ENCODE assay signal across 22 mouse cellular contexts in genomic region chr3:69178365-69179004, GRCm38 (mm10). TPM values are rescaled to one million over a fixed set of nuclear protein-coding genes. Genes with fewer than 3 reads are reported as not detected.
DNase-seq lines count a peak whose midpoint lies in the region; ATAC-seq lines count a peak whose summit lies in the region.
"Had no signal": no experiment of that assay in that cellular context is flagged by ENCODE, and none has a peak within 500 bp of the region (broad histone marks: within the 10 kb centered on the region; RNA-seq: fewer than 3 reads in every experiment).

No protein-coding gene starts in this region.

- H3K9me3 ChIP-seq in hindbrain, embryonic 13.5 days = no peaks in the 10 kb centered on the region
- no peaks in the 10 kb centered on the region for H3K9me3 ChIP-seq in hindbrain, embryonic 10.5 days
- no peaks in the 10 kb centered on the region for H3K9me3 ChIP-seq in forebrain, embryonic 13.5 days (replicated peaks)
- no peaks in the 10 kb centered on the region for H3K9me3 ChIP-seq in midbrain, embryonic 11.5 days (ENCODE audit: control insufficient read depth, low read length)
- H3K9me3 ChIP-seq: embryonic facial prominence, embryonic 15.5 days; limb, embryonic 13.5 days had no signal

- H3K9ac ChIP-seq in hindbrain, embryonic 13.5 days = no peak overlapping the region
- peak overlapping the region; percentile 34 for H3K9ac ChIP-seq in forebrain, embryonic 13.5 days
- H3K9ac ChIP-seq in midbrain, embryonic 11.5 days (ENCODE audit: low read length) = no peak overlapping the region
- H3K9ac ChIP-seq: embryonic facial prominence, embryonic 15.5 days; limb, embryonic 13.5 days; liver, postnatal 0 days had no signal

- 0 out of 2 replicates have a peak overlapping the region, but pooled peaks have one; percentile 1 for H3K4me2 ChIP-seq in hindbrain, embryonic 13.5 days
- peak overlapping the region; percentile 41 for H3K4me2 ChIP-seq in forebrain, embryonic 13.5 days
- no peak overlapping the region for H3K4me2 ChIP-seq in midbrain, embryonic 11.5 days
- H3K4me2 ChIP-seq: embryonic facial prominence, embryonic 15.5 days; limb, embryonic 13.5 days had no signal

- WGBS in hindbrain, embryonic 13.5 days = 42% methylated on average over 14 of the region's 14 CpGs
- 61% methylated on average over 14 of the region's 14 CpGs for WGBS in hindbrain, embryonic 10.5 days
- WGBS in forebrain, embryonic 13.5 days = 14% methylated on average over 14 of the region's 14 CpGs
- WGBS in midbrain, embryonic 11.5 days = 38% methylated on average over 14 of the region's 14 CpGs

- no peak overlapping the region for H3K4me3 ChIP-seq in hindbrain, embryonic 13.5 days
- no peak overlapping the region for H3K4me3 ChIP-seq in hindbrain, embryonic 10.5 days
- peak overlapping the region; percentile 7; the same call in 1 of the 2 replicates for H3K4me3 ChIP-seq in forebrain, embryonic 13.5 days
- no peak overlapping the region for H3K4me3 ChIP-seq in midbrain, embryonic 11.5 days (ENCODE audit: low read depth, low read length)
- H3K4me3 ChIP-seq: embryonic facial prominence, embryonic 15.5 days; heart, adult 2 months; left cerebral cortex, adult 2 months; limb, embryonic 13.5 days; myocyte had no signal

- peaks cover 7% of the 10 kb centered on the region; the same call in 1 of the 2 replicates for H3K4me1 ChIP-seq in hindbrain, embryonic 13.5 days (replicated peaks)
- H3K4me1 ChIP-seq in hindbrain, embryonic 10.5 days (replicated peaks) = peaks cover 9% of the 10 kb centered on the region
- H3K4me1 ChIP-seq in forebrain, embryonic 13.5 days = peaks cover 33% of the 10 kb centered on the region
- no peaks in the 10 kb centered on the region for H3K4me1 ChIP-seq in midbrain, embryonic 11.5 days (ENCODE audit: control insufficient read depth, insufficient read depth, low read length)
- H3K4me1 ChIP-seq: embryonic facial prominence, embryonic 15.5 days; limb, embryonic 13.5 days had no signal

- DNase-seq in hindbrain, embryonic 10.5 days (ENCODE audit: low spot score) = no peak
- no peak for DNase-seq in midbrain, embryonic 11.5 days (ENCODE audit: low spot score, missing footprints)
- peak; percentile 58 for DNase-seq in retina, embryonic 14.5 days (ENCODE audit: low spot score)
- DNase-seq in gastrocnemius, postnatal 25 days = no peak
- no peak for DNase-seq in adrenal gland, postnatal 4 days (ENCODE audit: low spot score in 2 of 2)
- no peak for DNase-seq in ovary, postnatal 36 days (ENCODE audit: low spot score)
- DNase-seq: cerebellum, postnatal 25 days; heart, adult 2 months; heart, postnatal 14 days; kidney, postnatal 36 days; liver, postnatal 0 days; lung, postnatal 4 days; spleen, adult 18-20 months had no signal

- no peak overlapping the region for H3K27ac ChIP-seq in hindbrain, embryonic 13.5 days
- H3K27ac ChIP-seq in hindbrain, embryonic 10.5 days = no peak overlapping the region
- H3K27ac ChIP-seq in forebrain, embryonic 13.5 days = 0 out of 2 replicates have a peak overlapping the region, but pooled peaks have one; percentile 14
- H3K27ac ChIP-seq in midbrain, embryonic 11.5 days (ENCODE audit: low read depth, low read length) = no peak overlapping the region
- H3K27ac ChIP-seq: embryonic facial prominence, embryonic 15.5 days; heart, adult 2 months; left cerebral cortex, adult 2 months; limb, embryonic 13.5 days; stomach, postnatal 0 days had no signal

- H3K27me3 ChIP-seq in hindbrain, embryonic 13.5 days = no peaks in the 10 kb centered on the region
- no peaks in the 10 kb centered on the region for H3K27me3 ChIP-seq in hindbrain, embryonic 10.5 days (ENCODE audit: insufficient read depth, poor library complexity, severe bottlenecking)
- no peaks in the 10 kb centered on the region for H3K27me3 ChIP-seq in forebrain, embryonic 13.5 days
- H3K27me3 ChIP-seq in midbrain, embryonic 11.5 days (ENCODE audit: control insufficient read depth, insufficient read depth, low read length) = no peaks in the 10 kb centered on the region
- H3K27me3 ChIP-seq: embryonic facial prominence, embryonic 15.5 days; limb, embryonic 13.5 days had no signal

- no peaks in the 10 kb centered on the region for H3K36me3 ChIP-seq in hindbrain, embryonic 13.5 days
- H3K36me3 ChIP-seq in hindbrain, embryonic 10.5 days = no peaks in the 10 kb centered on the region
- no peaks in the 10 kb centered on the region for H3K36me3 ChIP-seq in forebrain, embryonic 13.5 days (ENCODE audit: poor library complexity, severe bottlenecking)
- no peaks in the 10 kb centered on the region for H3K36me3 ChIP-seq in midbrain, embryonic 11.5 days (ENCODE audit: control insufficient read depth, insufficient read depth, low read length)
- H3K36me3 ChIP-seq: embryonic facial prominence, embryonic 15.5 days; limb, embryonic 13.5 days had no signal

- ATAC-seq in hindbrain, embryonic 13.5 days (ENCODE audit: low FRiP score) = peak; percentile 75
- peak; percentile 91 for ATAC-seq in forebrain, embryonic 13.5 days
- ATAC-seq in midbrain, embryonic 11.5 days (ENCODE audit: low FRiP score) = peak; percentile 76
- ATAC-seq: intestine, embryonic 16.5 days; liver, postnatal 0 days had no signal

RNA-seq across cellular contexts. Expression of gene Arl14, which starts 43.7 kb away (rescaled TPM):
- not detected in 2 replicates for polyA plus RNA-seq in hindbrain, embryonic 13.5 days (2015; fragmentation: Nextera tagmentation; extraction: Ambion mirVana)
- not detected in 2 replicates for polyA plus RNA-seq in hindbrain, embryonic 10.5 days (2016; fragmentation: Nextera tagmentation; extraction: Ambion mirVana)
- not detected in 2 replicates for polyA plus RNA-seq in forebrain, embryonic 13.5 days (2015; fragmentation: Nextera tagmentation; extraction: Ambion mirVana)
- polyA plus RNA-seq in midbrain, embryonic 11.5 days (2014; fragmentation: Nextera tagmentation; extraction: Ambion mirVana) = not detected in 2 replicates
- total RNA-seq in gastrocnemius, postnatal 25 days (2021) = not detected
- total RNA-seq in adrenal gland, postnatal 4 days (2021) = not detected
- total RNA-seq: adrenal gland, adult 2 months; heart, adult 2 months; heart, postnatal 14 days; left cerebral cortex, adult 2 months had no signal
- polyA plus RNA-seq: adrenal gland, adult 2 months; heart, adult 2 months; limb, embryonic 13.5 days; liver, postnatal 0 days; myocyte had no signal

RNA-seq across cellular contexts. Expression of gene Kpna4, which starts 51.6 kb away (rescaled TPM):
- 34.6 and 37.7 TPM in 2 replicates for polyA plus RNA-seq in hindbrain, embryonic 13.5 days (2015; fragmentation: Nextera tagmentation; extraction: Ambion mirVana)
- polyA plus RNA-seq in hindbrain, embryonic 10.5 days (2016; fragmentation: Nextera tagmentation; extraction: Ambion mirVana) = 26.4 and 33.2 TPM in 2 replicates
- polyA plus RNA-seq in forebrain, embryonic 13.5 days (2015; fragmentation: Nextera tagmentation; extraction: Ambion mirVana) = 36.4 and 37.5 TPM in 2 replicates
- 51.5 and 52.8 TPM in 2 replicates for polyA plus RNA-seq in midbrain, embryonic 11.5 days (2014; fragmentation: Nextera tagmentation; extraction: Ambion mirVana)
- 10 to 100 TPM; 87.8 to 92.6 TPM for total RNA-seq in gastrocnemius, postnatal 25 days (2021)
- 10 to 100 TPM; 50.0 to 54.8 TPM for total RNA-seq in adrenal gland, postnatal 4 days (2021)
